Mouse (Mus musculus): ENCODE measurements at regions not wholly inside any gene's neighbourhood (a gene's known extent, or its start where the extent isn't known, plus 50 kb on each side); places are given as distances from the start of the nearest gene placed in this dataset.

GRCm38 (mm10) chr15:14000952-14001351 lies 827.5 kb upstream of the Cdh6 start:
- H3K9me3 ChIP-seq (replicated peaks) = no peaks in the 10 kb centered on the region
- no peak overlapping the region for H3K9ac ChIP-seq
- ATAC-seq (replicated peaks; ENCODE audit: low FRiP score) = no peak
- H3K27me3 ChIP-seq = no peaks in the 10 kb centered on the region
- H3K4me2 ChIP-seq = no peak overlapping the region
- H3K27ac ChIP-seq = no peak overlapping the region
- no peaks in the 10 kb centered on the region for H3K4me1 ChIP-seq
- H3K4me3 ChIP-seq (replicated peaks) = no peak overlapping the region
- no peaks in the 10 kb centered on the region for H3K36me3 ChIP-seq

DNA sequence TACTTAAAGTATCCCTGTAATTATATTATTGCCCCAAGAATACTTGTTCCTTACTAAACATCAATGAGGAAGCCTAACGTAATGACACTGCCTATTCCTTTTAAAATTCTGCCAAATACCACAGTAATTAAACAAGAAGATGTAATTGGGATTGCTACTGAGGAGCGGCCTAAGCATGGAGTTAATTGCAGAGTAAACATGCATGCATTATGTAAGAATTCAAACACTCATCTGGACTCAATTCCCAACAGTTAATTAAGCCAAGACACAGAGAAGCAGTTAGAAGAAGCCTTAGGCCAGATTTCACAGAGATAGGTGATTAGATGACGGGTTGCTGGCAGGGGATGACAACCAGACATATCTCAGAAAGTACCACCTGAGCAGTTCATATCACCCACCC lies 816.3 kb upstream of the Cdh6 start:
- H3K9ac ChIP-seq = no peak overlapping the region
- no peaks in the 10 kb centered on the region for H3K27me3 ChIP-seq
- H3K4me3 ChIP-seq (replicated peaks) = no peak overlapping the region
- no peak overlapping the region for H3K4me2 ChIP-seq
- ATAC-seq (replicated peaks; ENCODE audit: low FRiP score) = no peak
- 79% methylated on average over 3 of the region's 3 CpGs for WGBS
- H3K27ac ChIP-seq = no peak overlapping the region
- H3K36me3 ChIP-seq = no peaks in the 10 kb centered on the region
- no peaks in the 10 kb centered on the region for H3K4me1 ChIP-seq
- no peaks in the 10 kb centered on the region for H3K9me3 ChIP-seq (replicated peaks)

- ATAC-seq (replicated peaks; ENCODE audit: low FRiP score) = no peak
- whole genome bisulfite sequencing = 83% methylated on average over 8 of the region's 8 CpGs
- Histone ChIP-seq H3K27ac (no peak overlapping the region), H3K36me3 (no peaks in the 10 kb centered on the region), H3K9me3 (replicated peaks) (no peaks in the 10 kb centered on the region), H3K9ac (no peak overlapping the region), H3K4me3 (replicated peaks) (no peak overlapping the region), H3K4me1 (no peaks in the 10 kb centered on the region), H3K4me2 (no peak overlapping the region), H3K27me3 (no peaks in the 10 kb centered on the region)
These were observed 815.5 kb upstream of the Cdh6 start for GRCm38 (mm10) chr15:13988919-13989510.

- ATAC-seq (replicated peaks; ENCODE audit: low FRiP score) = peak; percentile 89
- Histone ChIP-seq H3K9me3 (replicated peaks) (no peaks in the 10 kb centered on the region), H3K4me3 (replicated peaks) (no peak overlapping the region), H3K9ac (no peak overlapping the region), H3K4me2 (no peak overlapping the region), H3K36me3 (no peaks in the 10 kb centered on the region), H3K4me1 (no peaks in the 10 kb centered on the region), H3K27me3 (no peaks in the 10 kb centered on the region), H3K27ac (no peak overlapping the region)
- 25% methylated on average over 7 of the region's 7 CpGs for WGBS
These were observed 796.3 kb upstream of the Cdh6 start for GRCm38 (mm10) chr15:13969811-13970210.
